Mouse (Mus musculus): ENCODE data around the gene 3425401B19Rik. TPM values are rescaled to one million over a fixed set of nuclear protein-coding genes. Genes with fewer than 3 reads are reported as not detected.

The 3425401B19Rik gene
- polyA plus RNA-seq, 1 experiment from 2014 or later = 0.21 TPM

GRCm38 (mm10) chr14:32696344-32696743 lies 11.3 kb upstream of the 3425401B19Rik start:
- H3K4me2 ChIP-seq (replicated peaks) = no peak overlapping the region
- WGBS = 89% methylated on average over 2 of the region's 2 CpGs
- H3K9me3 ChIP-seq (replicated peaks) = no peaks in the 10 kb centered on the region
- no peak overlapping the region for H3K9ac ChIP-seq
- H3K27ac ChIP-seq = no peak overlapping the region
- no peaks in the 10 kb centered on the region for H3K27me3 ChIP-seq
- no peak for ATAC-seq (ENCODE audit: low FRiP score)
- no peaks in the 10 kb centered on the region for H3K36me3 ChIP-seq
- no peak overlapping the region for H3K4me3 ChIP-seq
- H3K4me1 ChIP-seq = no peaks in the 10 kb centered on the region

- no peak for ATAC-seq (ENCODE audit: low FRiP score)
- no peak overlapping the region for H3K9ac ChIP-seq
- no peak overlapping the region for H3K4me2 ChIP-seq (replicated peaks)
- no peaks in the 10 kb centered on the region for H3K9me3 ChIP-seq (replicated peaks)
- H3K36me3 ChIP-seq = no peaks in the 10 kb centered on the region
- no peak overlapping the region for H3K4me3 ChIP-seq
- no peak overlapping the region for H3K27ac ChIP-seq
- no peaks in the 10 kb centered on the region for H3K27me3 ChIP-seq
- 88% methylated on average over 2 of the region's 2 CpGs for WGBS
- no peaks in the 10 kb centered on the region for H3K4me1 ChIP-seq
Observed at GRCm38 (mm10) chr14:32695906-32696305, 10.8 kb upstream of the 3425401B19Rik start.

GRCm38 (mm10) chr14:32684735-32685105 lies 373 bp downstream of the 3425401B19Rik start:
- ATAC-seq (ENCODE audit: low FRiP score) = no peak
- no peak overlapping the region for H3K27ac ChIP-seq

GRCm38 (mm10) chr14:32683982-32684734 lies 935 bp downstream of the 3425401B19Rik start:
- Histone ChIP-seq H3K36me3 (no peaks in the 10 kb centered on the region), H3K4me1 (peaks cover 14% of the 10 kb centered on the region), H3K4me3 (no peak overlapping the region), H3K9me3 (replicated peaks) (no peaks in the 10 kb centered on the region), H3K4me2 (replicated peaks) (no peak overlapping the region), H3K9ac (no peak overlapping the region), H3K27ac (no peak overlapping the region), H3K27me3 (no peaks in the 10 kb centered on the region)
- peak; percentile 61 for ATAC-seq (ENCODE audit: low FRiP score)
- 55% methylated on average over 19 of the region's 19 CpGs for WGBS

More at GRCm38 (mm10) chr14:32684735-32685105, 373 bp downstream of the 3425401B19Rik start:
- H3K4me1 ChIP-seq = peaks cover 14% of the 10 kb centered on the region
- H3K9ac ChIP-seq = no peak overlapping the region
- H3K27me3 ChIP-seq = no peaks in the 10 kb centered on the region
- 82% methylated on average over 19 of the region's 19 CpGs for WGBS
- no peak overlapping the region for H3K4me3 ChIP-seq
- H3K36me3 ChIP-seq = no peaks in the 10 kb centered on the region
- no peaks in the 10 kb centered on the region for H3K9me3 ChIP-seq (replicated peaks)
- no peak overlapping the region for H3K4me2 ChIP-seq (replicated peaks)

GRCm38 (mm10) chr14:32683251-32683838 lies 1.7 kb downstream of the 3425401B19Rik start:
- no peaks in the 10 kb centered on the region for H3K9me3 ChIP-seq (replicated peaks)
- WGBS = 55% methylated on average over 19 of the region's 19 CpGs
- peaks cover 14% of the 10 kb centered on the region for H3K4me1 ChIP-seq
- H3K27ac ChIP-seq = no peak overlapping the region
- no peak overlapping the region for H3K9ac ChIP-seq
- no peak overlapping the region for H3K4me3 ChIP-seq
- H3K27me3 ChIP-seq = no peaks in the 10 kb centered on the region
- H3K4me2 ChIP-seq (replicated peaks) = no peak overlapping the region
- H3K36me3 ChIP-seq = no peaks in the 10 kb centered on the region
- no peak for ATAC-seq (ENCODE audit: low FRiP score)

GRCm38 (mm10) chr14:32682536-32682935 lies 2.6 kb downstream of the 3425401B19Rik start:
- WGBS = 91% methylated on average over 12 of the region's 12 CpGs
- no peak for ATAC-seq (ENCODE audit: low FRiP score)
- H3K4me2 ChIP-seq (replicated peaks) = no peak overlapping the region

GRCm38 (mm10) chr14:32681603-32682002 lies 3.5 kb downstream of the 3425401B19Rik start:
- Histone ChIP-seq H3K9me3 (replicated peaks) (no peaks in the 10 kb centered on the region), H3K27ac (no peak overlapping the region), H3K27me3 (no peaks in the 10 kb centered on the region), H3K4me2 (replicated peaks) (no peak overlapping the region), H3K4me1 (peaks cover 14% of the 10 kb centered on the region), H3K36me3 (no peaks in the 10 kb centered on the region), H3K4me3 (no peak overlapping the region), H3K9ac (no peak overlapping the region)
- WGBS = 58% methylated on average over 3 of the region's 3 CpGs
- no peak for ATAC-seq (ENCODE audit: low FRiP score)

More at GRCm38 (mm10) chr14:32682536-32682935, 2.6 kb downstream of the 3425401B19Rik start:
- Histone ChIP-seq H3K27me3 (no peaks in the 10 kb centered on the region), H3K9ac (no peak overlapping the region), H3K4me3 (no peak overlapping the region), H3K9me3 (replicated peaks) (no peaks in the 10 kb centered on the region), H3K27ac (no peak overlapping the region), H3K36me3 (no peaks in the 10 kb centered on the region), H3K4me1 (peaks cover 14% of the 10 kb centered on the region)

GRCm38 (mm10) chr14:32678565-32678964 lies 6.5 kb downstream of the 3425401B19Rik start:
- Histone ChIP-seq H3K9me3 (replicated peaks) (no peaks in the 10 kb centered on the region), H3K9ac (no peak overlapping the region), H3K36me3 (no peaks in the 10 kb centered on the region), H3K4me3 (no peak overlapping the region), H3K4me1 (peaks cover 5% of the 10 kb centered on the region; the same call in 1 of the 2 replicates), H3K27ac (no peak overlapping the region), H3K27me3 (no peaks in the 10 kb centered on the region), H3K4me2 (replicated peaks) (no peak overlapping the region)
- no peak for ATAC-seq (ENCODE audit: low FRiP score)
- 71% methylated on average over 3 of the region's 3 CpGs for WGBS

- 51% methylated on average over 3 of the region's 3 CpGs for WGBS
- Histone ChIP-seq H3K9me3 (replicated peaks) (no peaks in the 10 kb centered on the region), H3K4me3 (no peak overlapping the region), H3K36me3 (no peaks in the 10 kb centered on the region), H3K4me2 (replicated peaks) (no peak overlapping the region), H3K4me1 (no peaks in the 10 kb centered on the region), H3K27me3 (no peaks in the 10 kb centered on the region; the same call in 1 of the 2 replicates), H3K9ac (no peak overlapping the region), H3K27ac (no peak overlapping the region)
- no peak for ATAC-seq (ENCODE audit: low FRiP score)
Observed at GRCm38 (mm10) chr14:32673178-32673577, 11.9 kb downstream of the 3425401B19Rik start.

GRCm38 (mm10) chr14:32663099-32663498 lies 22.0 kb downstream of the 3425401B19Rik start:
- Histone ChIP-seq H3K27me3 (no peaks in the 10 kb centered on the region), H3K4me1 (no peaks in the 10 kb centered on the region), H3K9ac (no peak overlapping the region), H3K27ac (no peak overlapping the region), H3K4me2 (replicated peaks) (no peak overlapping the region), H3K9me3 (replicated peaks) (no peaks in the 10 kb centered on the region), H3K4me3 (no peak overlapping the region), H3K36me3 (no peaks in the 10 kb centered on the region)
- 85% methylated on average over 6 of the region's 6 CpGs for WGBS
- ATAC-seq (ENCODE audit: low FRiP score) = no peak

GRCm38 (mm10) chr14:32659781-32660180 lies 25.3 kb downstream of the 3425401B19Rik start:
- H3K4me3 ChIP-seq = no peak overlapping the region
- 77% methylated on average over 9 of the region's 9 CpGs for WGBS
- no peak overlapping the region for H3K27ac ChIP-seq
- no peaks in the 10 kb centered on the region for H3K9me3 ChIP-seq (replicated peaks)
- H3K4me1 ChIP-seq = no peaks in the 10 kb centered on the region
- no peaks in the 10 kb centered on the region for H3K27me3 ChIP-seq
- H3K9ac ChIP-seq = no peak overlapping the region
- no peak overlapping the region for H3K4me2 ChIP-seq (replicated peaks)
- H3K36me3 ChIP-seq = no peaks in the 10 kb centered on the region
- ATAC-seq (ENCODE audit: low FRiP score) = no peak

- H3K36me3 ChIP-seq = no peaks in the 10 kb centered on the region
- no peak overlapping the region for H3K27ac ChIP-seq
- no peak overlapping the region for H3K4me3 ChIP-seq
- no peaks in the 10 kb centered on the region for H3K9me3 ChIP-seq (replicated peaks)
- 84% methylated on average over 2 of the region's 2 CpGs for WGBS
- no peak for ATAC-seq (ENCODE audit: low FRiP score)
- no peak overlapping the region for H3K4me2 ChIP-seq (replicated peaks)
- no peak overlapping the region for H3K9ac ChIP-seq
- H3K27me3 ChIP-seq = no peaks in the 10 kb centered on the region
- no peaks in the 10 kb centered on the region for H3K4me1 ChIP-seq
Observed at GRCm38 (mm10) chr14:32638485-32638884, 46.6 kb downstream of the 3425401B19Rik start.

All from hindbrain, embryonic 12.5 days (tissue).